Mouse (Mus musculus): Measurements from ENCODE around the gene Prss46.

DNA sequence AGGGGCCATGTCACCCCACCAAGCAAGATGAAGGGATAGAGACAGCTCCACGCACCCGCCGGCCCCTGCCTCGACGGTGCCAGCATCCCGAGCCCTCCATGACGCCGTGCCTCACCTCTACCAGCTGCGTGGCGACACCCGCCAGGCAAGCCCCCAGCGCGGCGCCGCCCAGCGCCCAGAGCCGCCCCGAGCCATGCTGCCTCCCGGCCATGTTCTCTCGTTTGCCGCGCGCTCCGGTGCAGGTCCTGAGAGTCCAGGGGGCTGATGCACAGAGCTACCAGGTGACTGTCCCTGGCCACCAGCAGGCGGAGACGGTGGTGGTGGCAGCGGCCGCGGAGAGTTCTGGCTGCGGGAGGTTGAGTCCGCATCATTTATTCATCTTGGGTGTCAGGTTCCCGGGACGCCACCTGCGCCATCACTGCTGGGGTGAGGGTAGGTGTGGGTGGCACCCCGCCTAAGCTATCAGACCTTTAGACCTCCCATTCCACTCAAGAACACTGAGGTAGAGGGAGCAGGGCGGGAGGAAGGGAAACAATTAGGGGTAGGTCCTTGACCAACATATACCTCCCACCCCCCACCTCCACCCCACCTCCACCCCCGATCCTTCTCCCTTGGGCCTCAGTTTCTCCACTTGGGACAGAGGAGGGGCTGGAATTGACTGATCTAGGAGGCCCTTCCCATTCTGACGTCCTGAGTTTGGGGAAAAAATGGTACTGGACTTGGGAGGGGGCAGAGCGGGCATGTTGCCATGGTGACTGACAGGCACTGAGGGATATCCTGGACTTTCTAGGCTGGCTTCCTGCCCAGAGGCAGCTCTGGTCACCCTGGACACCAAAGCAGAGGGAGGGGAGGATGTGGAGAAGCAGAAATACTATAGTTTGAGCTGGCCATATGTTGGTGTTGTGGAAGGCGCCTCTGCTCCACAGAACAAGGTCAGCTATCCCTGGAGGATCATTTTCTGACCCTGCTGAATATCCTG lies 29.7 kb downstream of the Prss46 start:
- 0 out of 2 replicates have a peak, but pooled peaks have one; percentile 4 for TF ChIP-seq CTCF (IDR thresholded peaks at IDR 0.05; ENCODE audit: borderline replicate concordance, extremely low read depth, insufficient read depth, insufficient read length)
- TF ChIP-seq POLR2A (IDR thresholded peaks at IDR 0.05; ENCODE audit: borderline replicate concordance, extremely low read depth, insufficient read depth, insufficient read length, poor library complexity, severe bottlenecking): no peak

Data from brain, embryonic 14.5 days (tissue).